Mouse (Mus musculus): ENCODE data around the gene Ccdc115.

The Ccdc115 gene

DNA sequence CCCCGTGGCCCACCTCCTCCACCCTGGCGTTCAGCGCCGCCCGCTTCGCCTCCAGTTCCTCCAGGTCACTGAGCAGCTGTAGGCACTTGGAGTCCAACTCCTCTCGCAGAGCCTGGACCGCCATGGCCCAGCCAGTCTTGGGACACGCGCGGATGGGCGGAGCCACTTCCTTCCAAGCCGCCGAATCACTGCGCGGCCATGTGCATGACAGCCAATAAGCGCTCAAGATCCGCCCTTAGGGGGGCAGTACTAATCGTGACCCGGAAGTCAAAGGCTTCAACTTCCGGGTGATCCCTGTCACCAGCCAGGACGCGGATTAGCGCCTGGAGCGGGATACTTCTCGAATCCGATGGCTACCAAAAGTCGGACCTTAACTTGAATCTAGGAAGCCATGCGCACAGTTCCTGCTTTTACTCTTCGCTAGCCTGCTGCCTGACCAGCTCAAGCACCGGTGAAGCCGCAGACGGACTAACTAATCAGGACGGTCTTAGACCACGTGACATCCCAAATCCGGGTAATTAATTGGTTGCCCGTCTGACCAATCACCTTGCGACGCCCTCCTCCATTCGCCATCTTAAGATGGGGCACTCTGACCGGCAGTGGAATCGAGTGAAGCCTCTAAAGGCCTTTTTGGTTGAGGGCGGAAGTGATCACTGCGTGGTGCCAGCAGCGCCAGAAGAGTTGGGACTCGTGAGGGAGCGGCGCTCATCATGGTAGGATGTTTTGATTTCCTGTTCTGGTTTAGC is at the start of gene Ccdc115, which contains the start of gene Imp4:
TSS of gene Ccdc115 (minus strand) at position 458 of the 746 bp plus-strand sequence.
TSS of gene Imp4 (plus strand) at position 637 of the 746 bp plus-strand sequence.
- peak; percentile 93 for DNase-seq

DNA sequence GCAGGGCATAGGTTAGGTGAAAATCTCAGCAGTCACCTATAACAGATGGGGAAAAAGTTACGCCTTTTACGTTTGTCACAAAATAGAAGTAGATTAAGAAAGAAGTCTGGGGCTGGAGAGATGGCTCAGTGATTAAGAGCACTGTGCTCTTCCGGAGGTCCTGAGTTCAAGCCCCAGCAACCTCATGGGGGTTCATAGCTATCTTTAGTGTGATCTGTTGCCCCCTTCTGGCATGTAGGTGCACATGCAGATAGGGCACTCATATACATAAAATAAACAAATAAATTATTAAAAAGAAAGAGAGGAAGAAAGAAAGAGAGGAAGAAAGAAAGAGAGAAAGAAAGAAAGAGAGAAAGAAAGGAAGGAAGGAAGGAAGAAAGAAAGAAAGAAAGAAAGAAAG is 47.9 kb upstream of the Ccdc115 start:
- no peak for DNase-seq

DNA sequence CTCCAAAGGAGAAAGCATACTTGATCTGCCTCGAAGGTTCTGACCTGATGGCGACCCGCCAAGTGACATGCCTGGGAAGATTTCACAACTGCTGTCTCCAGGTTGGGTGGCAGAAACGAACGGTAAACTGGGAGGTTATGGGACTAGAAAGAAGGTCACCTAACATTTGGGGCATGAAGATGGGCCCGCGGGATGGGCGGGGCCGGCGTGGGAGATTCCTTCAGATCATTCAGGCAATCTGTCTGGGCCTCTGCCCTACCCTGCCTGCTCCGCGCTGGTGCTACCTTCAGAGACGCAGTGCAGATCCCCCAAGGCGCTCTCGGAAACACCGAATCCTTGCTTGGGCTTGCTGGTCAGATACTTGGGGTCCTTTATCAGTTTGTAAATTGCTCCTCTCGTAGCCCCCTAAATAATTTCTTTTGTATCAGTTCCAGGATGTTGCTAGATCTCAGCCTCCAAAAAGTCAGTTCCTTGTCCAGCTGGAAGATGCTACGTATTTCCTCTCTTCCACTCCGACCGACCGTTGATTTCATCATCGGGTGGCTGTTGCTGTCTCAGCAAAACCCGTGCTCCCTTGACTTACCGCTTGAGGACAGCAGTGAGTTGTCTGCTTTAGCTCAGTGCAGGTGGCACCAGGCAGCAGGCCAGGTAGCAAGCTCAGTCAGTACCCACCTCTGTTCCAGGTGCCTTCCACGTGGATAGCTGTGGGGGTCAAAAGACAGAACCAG is 46.2 kb upstream of the Ccdc115 start:
- peak; percentile 74 for DNase-seq

DNA sequence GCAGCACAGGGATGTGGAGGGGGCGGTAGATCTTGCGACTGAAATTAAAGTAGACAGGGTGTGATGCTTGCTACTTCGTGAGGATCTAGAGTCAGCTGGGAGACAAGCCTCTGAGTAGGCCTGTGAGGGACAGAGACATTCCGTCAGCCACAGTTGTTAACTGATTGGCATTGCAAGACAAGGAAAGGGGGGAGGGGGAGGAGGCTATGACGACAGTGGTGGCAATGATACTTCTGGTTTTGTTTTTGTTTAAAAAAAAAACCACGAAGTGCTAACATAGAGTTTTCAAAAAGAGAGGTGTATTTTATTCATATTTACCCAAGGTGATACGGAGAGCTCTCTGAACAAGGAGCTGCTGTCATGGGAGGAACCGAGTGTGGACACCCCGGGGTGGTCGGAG is 45.0 kb upstream of the Ccdc115 start:
- no peak for DNase-seq

DNA sequence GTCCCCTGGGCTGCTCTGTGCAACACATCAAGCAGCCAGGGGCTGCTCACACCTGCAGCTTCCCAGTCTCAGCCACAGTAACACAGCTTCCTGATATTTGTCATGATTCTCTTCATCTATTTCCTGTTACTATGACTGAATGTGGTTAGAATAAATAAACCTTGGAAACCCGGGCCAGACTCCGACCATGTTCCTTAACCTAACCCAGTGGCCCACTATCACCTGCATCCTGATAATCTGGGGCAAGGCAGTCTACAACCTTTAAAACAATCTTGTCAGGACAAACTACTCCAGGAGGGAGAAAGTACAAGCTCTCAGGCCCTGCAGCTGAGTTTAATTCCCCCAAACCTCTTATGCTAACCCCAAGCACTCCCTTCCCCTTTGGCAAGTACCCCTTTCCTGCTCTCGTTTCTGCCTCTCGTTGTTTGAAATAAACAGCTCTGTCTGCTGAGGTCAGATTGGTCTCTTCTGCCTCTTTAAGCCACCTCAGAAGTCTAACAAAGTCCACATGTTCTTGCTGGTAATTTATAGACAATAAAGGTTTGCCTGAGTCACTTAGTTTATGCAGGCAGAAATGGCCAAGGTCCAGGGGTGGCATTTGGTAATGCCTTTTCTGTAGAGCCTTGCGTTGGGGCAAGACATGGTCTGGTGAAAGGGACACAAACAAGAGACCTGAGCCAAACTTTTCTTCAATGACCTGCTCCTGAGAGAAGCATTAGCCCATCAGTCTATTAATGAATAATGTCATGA is 42.6 kb upstream of the Ccdc115 start:
- no peak for DNase-seq

DNA sequence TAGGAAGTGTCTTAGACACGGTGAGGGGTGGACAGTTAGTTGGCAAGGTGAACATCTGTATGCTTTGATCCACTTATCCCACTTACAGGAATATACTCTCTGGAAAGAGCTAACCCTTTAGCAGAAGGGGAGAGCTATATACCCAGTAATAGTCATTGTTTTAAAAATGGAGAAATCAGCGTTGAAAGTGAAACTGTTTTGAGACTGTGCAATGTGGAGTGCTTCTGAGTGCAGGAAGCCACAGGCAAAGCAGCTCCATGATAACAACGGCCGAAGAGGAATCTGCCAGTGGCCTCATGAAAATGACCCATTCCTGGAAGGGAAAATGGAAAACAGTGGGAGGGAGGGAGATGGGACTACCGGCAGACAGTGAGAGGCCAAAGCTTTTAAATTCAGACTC is 41.3 kb upstream of the Ccdc115 start:
- no peak for DNase-seq

DNA sequence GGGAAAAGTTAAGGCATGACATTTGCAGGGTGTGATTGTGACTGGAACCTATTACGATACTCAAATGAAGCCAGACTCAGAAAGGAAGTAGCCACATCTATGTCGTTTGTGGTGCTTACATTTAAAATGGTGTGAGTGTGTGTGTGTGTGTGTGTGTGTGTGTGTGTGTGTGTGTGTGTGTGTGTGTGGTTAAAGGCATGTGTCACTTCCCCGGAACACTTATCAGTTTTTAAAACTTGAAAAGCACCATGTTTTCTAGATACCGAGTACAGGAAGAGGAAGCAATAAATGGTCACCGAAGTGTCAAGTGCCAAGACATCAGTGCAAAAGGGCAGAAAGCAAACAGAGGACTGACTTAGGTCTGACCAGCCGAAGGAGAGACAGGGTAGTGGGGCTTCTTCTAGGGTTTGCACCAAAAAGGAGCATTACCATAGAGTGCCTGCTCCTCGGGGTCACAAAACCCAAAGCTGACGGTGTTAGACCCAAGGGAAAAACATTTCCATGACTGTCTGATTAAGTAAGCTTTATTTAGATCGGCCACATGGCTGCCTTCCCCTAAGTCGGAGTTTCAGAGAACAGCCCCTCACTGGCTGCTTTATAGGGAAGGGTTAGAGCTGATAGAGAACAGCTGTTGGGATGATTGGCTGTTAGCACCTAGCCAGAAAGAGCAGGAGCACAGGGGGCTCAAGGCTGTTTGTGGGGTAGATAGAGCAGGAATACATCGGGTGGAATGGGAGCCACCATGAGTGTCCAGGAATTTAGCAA is 39.6 kb upstream of the Ccdc115 start:
- DNase-seq: no peak

DNA sequence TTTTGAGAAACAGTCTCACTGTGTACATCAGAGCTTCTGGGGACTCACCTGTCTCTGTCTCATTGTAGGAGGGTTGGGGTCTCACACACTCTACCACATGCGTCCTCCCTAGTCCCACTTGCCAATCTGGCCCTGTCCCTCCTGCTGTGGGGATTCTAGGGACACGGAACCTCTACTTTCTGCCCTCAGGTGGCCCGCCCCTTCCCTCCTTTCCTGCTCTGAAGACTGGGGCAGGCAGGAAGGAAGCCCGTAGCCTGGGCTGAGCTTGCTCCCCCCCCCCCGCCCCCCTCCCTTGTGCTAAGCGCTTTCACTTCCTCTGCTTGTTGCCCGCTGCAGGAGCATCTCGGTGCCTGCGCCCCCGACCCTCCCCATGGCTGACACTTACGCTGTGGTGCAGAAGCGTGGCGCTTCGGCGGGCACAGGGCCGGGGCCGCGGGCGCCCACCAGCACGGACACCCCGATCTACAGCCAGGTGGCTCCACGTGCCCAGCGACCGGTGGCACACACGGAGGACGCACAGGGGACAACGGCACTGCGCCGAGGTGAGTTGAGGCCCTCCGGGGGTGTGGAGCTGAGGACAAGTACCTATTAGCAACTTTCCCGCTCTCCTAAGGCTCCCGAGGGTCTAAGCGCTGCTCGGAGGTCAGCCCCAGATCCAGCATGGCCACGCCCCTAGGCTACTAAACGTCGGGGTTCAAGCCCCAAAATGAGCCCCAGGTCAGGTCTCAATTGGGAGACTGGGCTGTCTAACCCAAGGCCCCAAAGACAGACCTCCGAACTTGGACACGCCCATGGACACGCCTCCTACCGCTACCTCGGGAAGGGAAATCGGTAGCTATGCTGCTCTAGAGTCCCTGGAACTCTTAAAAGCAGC is 33.2 kb upstream of the Ccdc115 start:
- DNase-seq: peak; percentile 82

DNA sequence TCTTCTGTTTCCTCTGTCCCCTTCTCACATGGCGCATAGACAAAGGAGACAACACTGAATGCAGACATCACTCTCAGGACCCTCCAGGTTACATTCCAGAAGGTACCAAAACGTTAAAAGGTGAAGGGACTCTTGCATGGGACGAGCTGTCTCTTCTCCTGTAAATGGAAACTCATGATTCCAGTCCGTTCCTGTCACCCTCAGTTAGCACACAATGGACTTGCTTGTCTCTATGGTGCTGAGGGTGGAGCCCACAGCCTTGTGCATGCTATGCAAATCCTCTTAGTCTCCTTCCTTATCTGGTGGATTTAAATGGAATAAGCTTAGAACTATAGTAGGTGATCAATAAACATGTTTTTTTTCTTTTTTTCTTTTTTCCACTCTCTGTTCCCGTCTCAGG is 30.3 kb upstream of the Ccdc115 start:
- DNase-seq: no peak

DNA sequence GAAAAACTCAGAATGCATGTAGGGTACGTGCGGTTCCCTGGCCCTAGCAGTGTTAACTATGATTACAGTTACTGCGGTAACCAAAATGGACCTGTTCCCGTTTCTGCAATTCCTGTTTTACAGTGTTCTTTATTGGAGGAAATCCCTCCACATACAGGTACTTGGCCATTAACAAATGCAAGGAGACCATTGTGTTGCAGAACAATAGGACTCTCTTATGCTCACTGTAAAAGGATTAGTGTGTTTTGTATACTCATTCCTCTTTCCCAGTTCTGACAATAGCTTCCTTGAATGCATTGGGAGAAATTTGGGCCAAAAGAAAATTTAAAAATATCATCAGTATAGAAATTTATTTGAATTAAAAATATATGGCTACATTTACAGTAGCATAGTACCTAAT is 29.0 kb upstream of the Ccdc115 start:
- DNase-seq: no peak

DNA sequence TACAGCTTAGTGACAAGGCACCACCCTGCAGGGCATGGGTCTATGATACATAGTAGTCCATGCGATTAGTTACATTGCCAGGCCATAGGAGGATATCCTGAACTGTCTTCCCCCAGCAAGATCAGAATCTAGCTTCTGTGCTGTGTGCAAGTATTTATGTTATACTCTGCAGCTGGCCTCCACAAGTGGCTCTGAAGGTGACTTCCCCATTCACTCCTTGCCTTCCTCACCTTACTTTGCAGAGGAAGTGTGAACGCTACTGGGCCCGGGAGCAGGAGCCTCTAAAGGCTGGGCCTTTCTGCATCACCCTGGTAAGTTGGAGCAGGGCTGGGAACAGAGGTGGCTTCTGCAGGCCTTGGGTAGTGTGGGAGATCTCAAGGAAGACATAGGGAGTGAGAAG is 28.6 kb upstream of the Ccdc115 start:
- DNase-seq: no peak

DNA sequence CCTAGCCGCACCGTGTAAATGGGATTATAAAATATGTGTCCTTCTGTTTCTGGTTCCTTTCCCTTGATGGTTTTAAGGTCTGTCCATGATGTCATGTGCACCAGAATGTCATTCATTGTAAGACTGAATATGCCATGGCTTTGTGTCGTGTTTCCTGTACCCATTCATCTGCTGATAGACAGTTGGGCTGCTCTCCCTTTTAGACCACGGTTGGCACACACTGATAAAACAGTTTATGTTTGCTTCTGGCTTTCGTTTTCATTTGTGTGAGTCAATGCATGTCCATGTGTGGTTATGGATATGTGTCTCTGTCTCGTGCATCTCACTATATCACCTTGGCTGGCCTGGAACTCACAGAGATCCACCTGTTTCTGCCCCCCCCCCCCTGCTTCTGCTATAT is 26.0 kb upstream of the Ccdc115 start:
- DNase-seq: no peak

DNA sequence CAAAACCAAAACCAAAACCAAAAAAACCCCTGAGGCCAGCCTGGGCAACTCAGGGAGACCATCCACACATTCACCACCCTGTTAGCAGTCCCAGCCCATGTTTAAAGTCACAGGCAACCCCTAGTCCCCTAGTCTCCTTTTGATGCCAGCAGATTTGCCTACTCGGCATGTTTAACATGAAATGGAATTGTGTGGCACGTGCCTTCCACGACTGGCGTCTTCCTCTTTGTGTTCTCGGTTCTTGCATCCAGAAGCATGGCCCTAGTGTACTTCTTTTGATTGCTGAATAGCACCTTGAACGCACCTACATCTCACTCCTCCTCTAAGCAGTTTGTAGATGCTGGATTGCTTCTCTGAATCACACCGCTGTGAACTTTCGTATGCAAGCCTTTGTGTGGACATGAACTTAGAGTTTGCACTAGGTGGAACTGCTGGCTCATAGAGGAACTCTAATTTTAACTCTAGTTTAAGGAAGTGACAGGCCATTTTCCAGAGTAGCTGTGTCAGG is 24.9 kb upstream of the Ccdc115 start:
- no peak for DNase-seq

DNA sequence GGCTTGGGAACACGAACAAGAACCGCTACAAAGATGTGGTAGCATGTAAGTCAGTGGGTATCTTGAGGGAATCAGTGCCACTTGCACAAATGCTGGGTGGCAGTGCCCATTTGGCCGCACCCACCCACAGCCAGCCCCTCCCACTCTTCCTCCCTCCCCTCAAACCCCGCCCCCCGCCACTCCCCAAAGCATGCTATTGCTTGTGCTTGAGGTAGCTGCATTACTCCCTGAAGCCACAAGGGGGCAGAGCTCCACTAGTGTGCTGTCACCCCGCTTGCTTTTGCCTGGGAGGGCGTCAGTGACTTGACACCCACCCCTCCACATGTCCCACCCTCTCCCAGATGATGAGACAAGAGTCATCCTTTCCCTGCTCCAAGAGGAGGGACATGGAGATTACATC is 23.3 kb upstream of the Ccdc115 start:
- peak; percentile 81 for DNase-seq

DNA sequence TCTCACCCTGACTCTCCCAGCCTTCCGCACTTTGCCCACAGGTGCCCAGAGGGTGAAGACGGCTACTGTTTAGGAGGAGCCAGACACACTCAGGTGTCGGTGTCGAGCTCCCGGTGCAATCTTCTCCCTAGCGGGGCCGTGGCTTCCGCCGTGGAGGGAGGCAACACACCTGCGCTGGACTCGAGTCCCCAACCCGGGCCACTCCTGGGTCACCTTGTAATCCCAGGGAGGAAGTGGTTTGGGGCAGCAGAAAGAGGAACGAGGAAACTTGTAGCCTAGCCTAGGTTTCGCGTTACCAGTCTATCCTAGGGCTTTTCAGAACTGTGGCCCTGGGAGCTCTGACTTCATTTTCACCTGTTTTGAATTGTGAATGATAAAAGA is 20.6 kb upstream of the Ccdc115 start:
- no peak for DNase-seq

DNA sequence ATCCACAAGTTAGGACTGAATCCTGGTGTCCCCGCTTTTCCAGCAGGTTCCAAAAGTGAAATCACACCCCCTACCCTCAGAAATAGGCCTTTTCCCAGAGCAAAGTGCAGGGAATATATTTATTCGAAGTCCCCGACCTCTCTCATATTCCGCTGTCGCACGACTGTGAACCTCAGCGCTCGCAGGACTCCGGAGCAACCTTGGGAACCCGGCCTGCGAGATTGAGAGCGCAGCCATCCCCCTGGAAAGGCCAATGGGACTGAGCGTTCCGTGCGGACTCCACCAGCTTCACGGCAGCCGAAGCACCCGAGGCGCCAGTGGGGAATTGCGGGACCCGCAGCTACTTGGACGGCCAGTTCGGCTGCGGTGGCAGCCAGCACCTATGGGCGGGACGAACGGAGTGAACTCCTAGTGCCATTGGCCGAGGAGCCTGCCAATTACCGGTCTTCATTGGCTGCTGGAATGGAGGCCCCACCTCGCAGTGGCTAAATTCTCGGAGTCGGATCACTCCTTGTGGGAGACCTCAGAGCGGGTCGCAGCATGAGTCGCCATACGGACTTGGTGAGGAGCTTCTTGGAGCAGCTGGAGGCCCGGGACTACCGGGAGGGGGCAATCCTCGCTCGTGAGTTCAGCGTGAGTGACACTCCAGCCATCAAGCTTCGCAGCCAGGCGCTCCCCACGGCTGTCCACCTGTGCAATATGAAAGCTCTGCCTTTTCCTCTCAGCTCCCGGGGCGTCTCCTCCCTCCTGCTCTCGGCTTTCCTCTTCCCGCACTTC is 20.0 kb upstream of the Ccdc115 start, which contains the start of gene Ptpn18:
TSS of gene Ptpn18 (plus strand) at position 479 of the 777 bp plus-strand sequence.
- DNase-seq: peak; percentile 93

DNA sequence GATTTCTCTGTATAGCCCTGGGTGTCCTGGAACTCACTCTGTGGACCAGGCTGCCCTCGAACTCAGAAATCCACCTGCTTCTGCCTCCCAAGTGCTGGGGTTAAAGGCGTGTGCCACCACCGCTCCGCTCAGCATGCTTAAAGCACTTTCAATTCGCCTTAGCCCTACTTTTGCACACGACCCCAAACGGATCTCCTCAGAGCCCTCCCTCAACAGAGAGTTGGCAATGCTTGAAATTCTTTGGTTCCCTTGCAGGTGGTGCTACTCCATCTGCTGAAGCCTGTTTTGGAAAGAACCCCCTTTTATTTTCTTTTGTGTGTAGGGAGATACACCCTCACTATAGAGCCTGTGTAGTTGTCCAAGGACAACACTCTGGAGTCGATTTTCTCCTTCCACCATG is 19.0 kb upstream of the Ccdc115 start:
- DNase-seq: no peak

DNA sequence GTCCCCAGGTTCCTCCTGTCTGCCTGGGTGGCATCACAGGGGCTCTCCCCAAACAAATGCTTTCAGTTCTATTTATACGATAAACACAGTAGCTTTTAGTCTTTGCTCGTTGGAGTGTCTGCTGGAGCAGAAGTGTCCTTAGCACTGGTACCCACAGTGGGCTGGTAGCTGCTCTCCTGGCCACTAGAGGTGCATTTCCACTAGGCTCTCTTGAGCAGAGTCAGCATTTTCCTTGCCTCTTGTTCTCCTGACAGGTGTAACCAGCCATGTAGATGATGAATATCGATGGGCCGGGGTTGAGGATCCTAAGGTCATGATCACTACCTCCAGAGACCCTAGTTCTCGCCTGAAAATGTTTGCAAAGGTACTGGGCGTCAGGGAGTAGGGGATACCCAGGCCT is 3.7 kb upstream of the Ccdc115 start:
- no peak for DNase-seq

DNA sequence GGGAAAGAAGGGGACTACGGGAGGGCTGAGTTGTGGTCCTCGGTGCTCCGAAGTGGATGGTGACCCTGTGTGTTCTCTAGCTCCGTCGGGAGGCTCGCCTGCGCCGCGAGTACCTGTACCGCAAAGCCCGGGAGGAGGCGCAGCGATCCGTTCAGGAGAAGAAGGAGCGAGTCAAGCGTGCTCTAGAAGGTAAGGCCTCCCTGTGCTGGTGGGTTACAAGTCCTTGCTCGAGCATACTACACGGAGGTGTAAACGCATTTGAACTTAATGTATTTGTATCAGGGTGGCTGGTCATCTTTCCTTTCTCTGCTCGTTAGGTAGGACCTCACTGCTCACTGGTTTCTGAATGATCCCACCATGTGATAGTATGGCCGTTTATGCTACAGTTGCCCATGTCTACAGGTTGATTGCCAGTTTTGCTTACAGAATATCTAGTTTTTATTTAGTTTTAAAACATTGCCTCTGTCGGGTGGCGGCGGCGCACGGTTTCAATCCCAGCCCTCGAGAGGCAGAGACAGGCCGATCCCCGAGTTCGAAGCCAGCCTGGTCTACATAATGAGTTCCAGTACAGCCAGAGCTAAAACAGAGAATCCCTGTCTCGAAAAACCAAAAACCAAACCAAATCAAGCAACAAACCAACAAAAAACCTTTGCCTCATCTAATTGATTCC is 624 bp upstream of the Ccdc115 start:
- DNase-seq: no peak

DNA sequence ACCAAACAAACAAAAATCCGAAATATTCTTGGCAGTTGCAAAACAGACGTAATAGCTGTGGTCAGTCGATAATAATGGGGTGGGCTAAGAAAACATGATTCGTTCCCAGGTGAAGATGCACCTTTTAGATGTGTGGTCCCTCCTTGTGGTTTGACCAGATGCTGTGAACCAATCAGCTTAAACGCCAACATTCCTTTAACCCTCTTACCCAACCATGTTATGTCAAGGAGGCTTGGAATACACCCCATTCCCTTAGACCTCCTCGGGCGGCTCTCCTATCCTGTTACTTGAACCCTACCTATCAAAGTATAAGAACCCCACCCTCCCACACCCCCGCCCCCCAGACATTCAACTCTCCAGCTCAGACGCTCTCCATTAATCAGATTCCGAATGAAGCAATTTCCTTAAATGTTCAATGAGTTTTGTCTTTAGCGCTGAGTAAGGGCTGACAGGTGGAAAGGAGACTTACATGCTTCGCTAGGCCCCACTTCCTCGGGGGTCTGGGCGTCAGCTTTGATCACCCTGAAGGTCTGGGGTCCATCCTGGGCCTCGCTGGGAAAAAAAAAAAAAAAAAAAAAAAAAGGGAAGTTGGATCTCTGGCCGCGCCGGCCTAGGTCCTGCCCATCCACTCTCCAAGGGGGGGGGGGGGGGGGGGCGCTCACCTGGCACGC is 956 bp downstream of the Ccdc115 start:
- no peak for DNase-seq

Measured in thymus, postnatal 25 days (tissue).